Mouse (Mus musculus) liver, embryonic 16.5 days (tissue): ENCODE measurements around the gene Hsf4. TPM values are rescaled to one million over a fixed set of nuclear protein-coding genes. Genes with fewer than 3 reads are reported as not detected.

ENCODE experiments used
- ATAC-seq: fragments of 200-750 bp; cut with Nextera tagmentation; 2 replicates; pipeline ENCODE4 v1.8.0; 2017; ENCODE audit warnings: low read depth, mild to moderate bottlenecking, moderate number of reproducible peaks, moderate library complexity
- H3K27ac ChIP-seq: fragments of 300-500 bp; sonication (generic); 2 replicates; pipeline ENCODE4 v1.5.1; 2014; ENCODE audit warnings: mild to moderate bottlenecking, low read length
- H3K27me3 ChIP-seq: fragments of 300-500 bp; sonication (generic); 2 replicates; pipeline ENCODE4 v1.6.1; 2014; ENCODE audit warnings: low read depth, low read length, mixed read lengths; ENCODE audit not compliant: control insufficient read depth, insufficient read depth
- H3K36me3 ChIP-seq: fragments of 300-500 bp; sonication (generic); 2 replicates; pipeline ENCODE4 v1.6.1; 2014; ENCODE audit warnings: mild to moderate bottlenecking; ENCODE audit not compliant: control insufficient read depth, insufficient read depth
- H3K4me1 ChIP-seq: fragments of 300-500 bp; sonication (generic); 2 replicates; pipeline ENCODE4 v1.6.1; 2014; ENCODE audit warnings: low read depth, low read length, mixed read lengths; ENCODE audit not compliant: control insufficient read depth
- H3K4me2 ChIP-seq: fragments of 300-500 bp; sonication (generic); 2 replicates; pipeline ENCODE4 v1.6.1; 2014; ENCODE audit warnings: low read depth, low read length, mixed read lengths
- H3K4me3 ChIP-seq: fragments of 300-500 bp; sonication (generic); 2 replicates; pipeline ENCODE4 v1.5.1; 2014; ENCODE audit warnings: low read depth, mild to moderate bottlenecking, low read length
- H3K9ac ChIP-seq: fragments of 300-500 bp; sonication (generic); 2 replicates; pipeline ENCODE4 v1.6.1; 2014; ENCODE audit warnings: low read depth, low read length
- H3K9me3 ChIP-seq: fragments of 300-500 bp; sonication (generic); replicated peaks from 2 replicates; pipeline ENCODE4 v1.6.1; 2016; ENCODE audit warnings: low read length; ENCODE audit not compliant: control insufficient read depth
- WGBS: fragments of 180-500 bp; shearing (Covaris S2); extraction: QIAGEN DNeasy Blood & Tissue Kit; methylation state at CpG from one replicate; pipeline ENCODE4 v1.1.7; 2014; ENCODE audit not compliant: insufficient replicate concordance; 5-methylcytosine and 5-hydroxymethylcytosine counted together
- polyA plus RNA-seq: library from polyadenylated mRNA; unstranded; fragments of >200 nt; fragmentation: Nextera tagmentation; extraction: Ambion mirVana; gene quantifications from 2 replicates; pipeline ENCODE4 v1.2.1, GENCODE M21; 2015

Gene Hsf4
- polyA plus RNA-seq, 1 experiment from 2014 or later: 0.08 TPM

- WGBS: 8% methylated on average over 10 of the region's 10 CpGs
- ATAC-seq: no peak
These were observed 4.5 kb upstream of the Hsf4 start for GRCm38 (mm10) chr8:105265128-105265527.

GRCm38 (mm10) chr8:105266775-105267174 lies 2.8 kb upstream of the Hsf4 start:
- no peak overlapping the region for H3K27ac ChIP-seq
- peaks cover 35% of the 10 kb centered on the region for H3K4me1 ChIP-seq
- peaks cover 65% of the 10 kb centered on the region for H3K27me3 ChIP-seq
- no peak overlapping the region for H3K9ac ChIP-seq
- H3K9me3 ChIP-seq: no peaks in the 10 kb centered on the region
- no peak overlapping the region for H3K4me3 ChIP-seq
- no peak for ATAC-seq
- 30% methylated on average over 13 of the region's 13 CpGs for WGBS
- no peak overlapping the region for H3K4me2 ChIP-seq
- no peaks in the 10 kb centered on the region for H3K36me3 ChIP-seq

More at GRCm38 (mm10) chr8:105265128-105265527, 4.5 kb upstream of the Hsf4 start:
- Histone ChIP-seq H3K36me3 (no peaks in the 10 kb centered on the region), H3K4me3 (peak overlapping the region; percentile 79), H3K27me3 (peaks cover 48% of the 10 kb centered on the region), H3K9ac (peak overlapping the region; percentile 84), H3K4me1 (peaks cover 37% of the 10 kb centered on the region), H3K9me3 (no peaks in the 10 kb centered on the region), H3K4me2 (peak overlapping the region; percentile 88), H3K27ac (no peak overlapping the region)

- peaks cover 74% of the 10 kb centered on the region for H3K27me3 ChIP-seq
These were observed 1.1 kb upstream of the Hsf4 start for GRCm38 (mm10) chr8:105268342-105269074.

GRCm38 (mm10) chr8:105269075-105269458 lies 534 bp upstream of the Hsf4 start:
- Histone ChIP-seq H3K27me3 (peaks cover 79% of the 10 kb centered on the region), H3K9me3 (no peaks in the 10 kb centered on the region), H3K36me3 (no peaks in the 10 kb centered on the region), H3K4me2 (peak overlapping the region; percentile 57), H3K4me1 (peaks cover 24% of the 10 kb centered on the region), H3K4me3 (peak overlapping the region; percentile 45), H3K9ac (no peak overlapping the region), H3K27ac (no peak overlapping the region)
- WGBS: 8% methylated on average over 10 of the region's 10 CpGs
- no peak for ATAC-seq

More at GRCm38 (mm10) chr8:105268342-105269074, 1.1 kb upstream of the Hsf4 start:
- H3K9me3 ChIP-seq: no peaks in the 10 kb centered on the region
- peak overlapping the region; percentile 57 for H3K4me2 ChIP-seq
- ATAC-seq: no peak
- H3K36me3 ChIP-seq: no peaks in the 10 kb centered on the region
- no peak overlapping the region for H3K9ac ChIP-seq
- WGBS: 5% methylated on average over 65 of the region's 65 CpGs
- peak overlapping the region; percentile 35 for H3K4me3 ChIP-seq
- H3K4me1 ChIP-seq: peaks cover 29% of the 10 kb centered on the region
- no peak overlapping the region for H3K27ac ChIP-seq

- Histone ChIP-seq H3K9me3 (no peaks in the 10 kb centered on the region), H3K4me2 (peak overlapping the region; percentile 57), H3K9ac (no peak overlapping the region), H3K27me3 (peaks cover 92% of the 10 kb centered on the region), H3K4me1 (peaks cover 14% of the 10 kb centered on the region), H3K36me3 (no peaks in the 10 kb centered on the region), H3K4me3 (no peak overlapping the region; the same call in 1 of the 2 replicates), H3K27ac (no peak overlapping the region)
- ATAC-seq: no peak
- 6% methylated on average over 39 of the region's 39 CpGs for WGBS
These were observed 707 bp downstream of the Hsf4 start for GRCm38 (mm10) chr8:105270101-105270915.

- H3K4me2 ChIP-seq: no peak overlapping the region
- H3K4me1 ChIP-seq: peaks cover 14% of the 10 kb centered on the region
- ATAC-seq: no peak
- peaks cover 97% of the 10 kb centered on the region for H3K27me3 ChIP-seq
- H3K36me3 ChIP-seq: no peaks in the 10 kb centered on the region
- H3K27ac ChIP-seq: no peak overlapping the region
- 5% methylated on average over 11 of the region's 11 CpGs for WGBS
- H3K9me3 ChIP-seq: no peaks in the 10 kb centered on the region
- H3K4me3 ChIP-seq: no peak overlapping the region
- no peak overlapping the region for H3K9ac ChIP-seq
These were observed 1.2 kb downstream of the Hsf4 start for GRCm38 (mm10) chr8:105270916-105271186.

- no peaks in the 10 kb centered on the region for H3K36me3 ChIP-seq
- no peak overlapping the region for H3K9ac ChIP-seq
- H3K4me3 ChIP-seq: no peak overlapping the region
- H3K27ac ChIP-seq: no peak overlapping the region
- H3K4me2 ChIP-seq: no peak overlapping the region
- H3K9me3 ChIP-seq: no peaks in the 10 kb centered on the region
- no peak for ATAC-seq
- peaks cover 17% of the 10 kb centered on the region for H3K4me1 ChIP-seq
- WGBS: 8% methylated on average over 11 of the region's 11 CpGs
- peaks cover 96% of the 10 kb centered on the region for H3K27me3 ChIP-seq
These were observed 5.8 kb downstream of the Hsf4 start for GRCm38 (mm10) chr8:105275387-105275786.

GRCm38 (mm10) chr8:105275840-105276239 lies 6.2 kb downstream of the Hsf4 start, which contains the start of gene Nol3:
Nol3 (plus strand) TSS chr8:105276140.
- H3K4me3 ChIP-seq: peak within 1 kb of the TSS; percentile 40
- ATAC-seq: no peak
- no peaks in the 10 kb centered on the region for H3K9me3 ChIP-seq
- no peak within 1 kb of the TSS for H3K27ac ChIP-seq
- H3K9ac ChIP-seq: no peak within 1 kb of the TSS
- peaks cover 94% of the 10 kb centered on the region for H3K27me3 ChIP-seq
- H3K4me2 ChIP-seq: peak within 1 kb of the TSS; percentile 51
- H3K36me3 ChIP-seq: no peaks in the 10 kb centered on the region
- 7% methylated on average over 10 of the region's 10 CpGs for WGBS
- H3K4me1 ChIP-seq: peaks cover 15% of the 10 kb centered on the region
